Mouse (Mus musculus) layer of hippocampus, adult 11-12 months (tissue): ENCODE results near the gene Ly6g6c.
"Not testable (repeated sequence)": the region's sequence is repeated elsewhere in the genome, so short reads cannot be mapped to it uniquely, and the experiment has no call there.

Source experiments
- DNase-seq: peaks from one replicate; pipeline ENCODE4 v3.0.0; 2022; ENCODE audit warnings: low spot score

Gene Ly6g6c

DNA sequence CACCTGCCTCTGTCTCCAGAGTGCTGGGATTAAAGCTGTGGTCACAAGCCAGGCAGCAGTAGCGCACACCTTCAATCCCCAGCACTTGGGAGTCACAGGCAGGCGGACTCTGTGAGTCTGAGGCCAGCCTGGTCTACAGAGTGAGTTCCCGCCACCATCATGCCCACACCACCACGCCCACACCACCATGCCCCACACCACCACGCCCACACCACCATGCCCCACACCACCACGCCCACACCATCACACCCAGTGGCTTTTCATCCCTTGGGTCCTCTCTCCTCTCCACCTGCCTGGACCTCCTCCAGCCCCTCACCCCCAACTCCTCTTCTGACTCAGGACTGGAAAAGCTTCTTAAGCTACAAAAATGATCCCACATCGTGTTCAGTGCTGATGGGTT is 33.3 kb upstream of the Ly6g6c start:
- DNase-seq = no peak

DNA sequence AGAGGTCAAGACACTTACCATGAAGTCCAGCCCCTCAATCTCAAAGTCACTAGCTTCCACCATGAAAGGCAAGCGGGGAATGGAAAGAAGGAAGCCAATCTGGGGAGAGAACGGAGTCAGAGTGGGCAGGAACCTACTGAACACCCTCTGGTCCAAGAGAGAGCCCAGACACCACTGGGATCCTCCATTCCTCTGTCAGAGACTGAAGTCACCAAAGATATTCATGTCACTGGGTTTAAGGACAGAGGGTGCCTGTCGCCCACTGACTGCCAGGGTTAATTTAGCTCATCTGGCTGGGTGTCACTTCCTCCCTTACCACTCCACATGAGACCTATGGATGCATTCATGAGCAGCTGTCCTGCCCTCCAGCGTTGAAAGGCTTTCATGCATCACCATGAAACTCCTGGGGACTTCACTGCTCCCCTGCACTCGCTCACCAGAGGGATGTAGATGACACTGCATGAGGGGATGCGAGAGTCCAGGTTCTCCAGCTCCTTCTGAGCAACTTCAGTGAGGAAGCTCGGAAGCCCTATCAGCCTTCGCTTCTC is 32.8 kb upstream of the Ly6g6c start:
- no peak for DNase-seq

DNA sequence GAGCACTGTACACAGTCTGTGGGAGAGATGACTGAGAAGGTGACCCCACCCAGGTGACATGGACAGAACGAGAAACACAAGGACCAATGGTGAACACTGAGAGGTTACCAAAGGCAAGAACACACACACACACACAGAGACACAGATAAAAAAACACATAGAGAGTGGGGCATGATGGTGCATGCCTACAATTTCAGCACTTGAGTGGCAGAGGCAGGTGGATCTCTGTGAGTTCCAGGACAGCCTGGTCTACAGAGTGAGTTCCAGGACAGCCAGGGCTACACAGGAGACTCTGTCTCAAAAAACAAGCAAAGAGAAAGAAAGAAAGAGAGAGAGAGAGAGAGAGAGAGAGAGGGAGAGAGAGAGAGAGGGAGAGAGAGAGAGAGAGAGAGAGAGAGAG is 31.5 kb upstream of the Ly6g6c start:
- DNase-seq = not testable (repeated sequence)

GRCm38 (mm10) chr17:35034896-35035295 is 30.3 kb upstream of the Ly6g6c start:
- no peak for DNase-seq

DNA sequence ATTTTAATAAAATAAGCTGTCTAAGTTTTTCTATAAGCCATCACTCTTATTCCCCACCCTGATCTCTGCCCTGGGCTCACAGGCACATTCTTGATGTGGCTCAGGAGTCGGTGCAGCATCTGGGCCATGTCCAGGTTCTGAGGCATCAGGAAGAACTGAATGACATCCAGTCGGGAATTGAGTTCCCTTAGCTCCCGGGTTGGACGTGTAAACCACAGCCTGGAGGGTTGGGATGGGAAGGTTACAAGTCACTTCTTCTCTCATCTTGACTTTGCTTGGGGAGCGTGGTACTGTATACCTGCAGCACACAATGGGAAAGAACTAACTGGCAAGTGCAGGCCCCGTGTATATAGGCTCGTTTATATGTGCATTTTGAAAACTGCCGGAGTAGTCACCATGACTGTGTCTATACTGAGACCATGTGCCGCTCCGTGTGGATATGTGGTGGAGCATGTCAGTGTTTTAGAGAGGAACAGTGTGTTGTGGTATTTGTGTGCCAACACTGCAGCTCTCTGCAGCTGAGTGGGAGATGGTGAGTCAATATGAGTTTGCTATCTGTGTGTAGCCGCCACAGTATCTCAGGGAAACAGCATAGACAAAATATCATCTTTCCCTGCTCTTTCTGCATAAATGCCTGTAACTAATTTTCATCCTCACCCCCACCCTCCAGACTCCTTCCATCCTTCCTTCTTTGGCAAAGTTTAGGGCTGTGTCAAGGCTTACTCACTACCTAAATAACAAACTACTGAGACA is 25.9 kb upstream of the Ly6g6c start:
- DNase-seq = peak; percentile 54

GRCm38 (mm10) chr17:35043794-35044193 is 21.4 kb upstream of the Ly6g6c start:
- DNase-seq = no peak

DNA sequence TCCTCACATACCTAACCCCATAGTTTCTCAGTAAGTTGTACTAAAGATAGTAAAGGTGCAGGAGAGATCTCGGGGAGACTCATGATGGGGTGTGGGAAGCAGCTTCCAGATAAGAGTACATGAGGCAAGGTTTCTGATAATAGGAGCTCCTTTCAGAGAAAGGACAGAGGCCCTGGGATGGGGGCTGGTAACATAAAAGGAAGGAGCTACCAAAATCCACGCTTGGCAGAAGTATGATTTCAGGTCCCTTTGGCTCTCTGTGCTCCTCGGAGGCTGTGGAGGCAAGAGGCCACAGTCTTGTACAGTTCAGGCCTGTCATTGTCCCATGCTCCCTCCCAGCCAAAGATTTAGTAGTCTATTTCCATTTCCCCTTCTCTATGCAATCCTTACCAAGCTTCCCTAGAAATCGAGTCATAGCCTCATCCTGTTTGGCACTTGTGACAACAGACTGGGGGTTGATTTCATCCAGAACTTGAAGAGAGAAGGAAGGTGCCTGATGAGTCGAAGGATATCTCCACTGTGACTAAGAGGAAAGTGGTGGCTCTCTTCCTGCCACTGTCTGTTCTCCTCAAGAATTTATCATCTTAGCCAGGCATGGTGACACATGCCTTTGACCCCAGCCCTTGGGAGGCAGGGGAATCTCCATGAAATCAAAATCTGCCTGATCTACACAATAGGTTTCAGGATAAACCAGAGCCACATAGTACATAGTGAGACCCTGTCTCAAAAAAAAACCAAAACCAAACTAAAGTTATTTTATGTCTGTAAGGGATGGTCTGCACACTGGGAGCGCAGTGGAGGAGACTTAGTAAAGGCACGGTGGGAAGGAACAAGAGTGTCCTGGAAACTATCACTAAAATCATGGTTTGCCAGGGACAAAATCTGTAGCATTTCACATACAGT is 20.0 kb upstream of the Ly6g6c start:
- no peak for DNase-seq

DNA sequence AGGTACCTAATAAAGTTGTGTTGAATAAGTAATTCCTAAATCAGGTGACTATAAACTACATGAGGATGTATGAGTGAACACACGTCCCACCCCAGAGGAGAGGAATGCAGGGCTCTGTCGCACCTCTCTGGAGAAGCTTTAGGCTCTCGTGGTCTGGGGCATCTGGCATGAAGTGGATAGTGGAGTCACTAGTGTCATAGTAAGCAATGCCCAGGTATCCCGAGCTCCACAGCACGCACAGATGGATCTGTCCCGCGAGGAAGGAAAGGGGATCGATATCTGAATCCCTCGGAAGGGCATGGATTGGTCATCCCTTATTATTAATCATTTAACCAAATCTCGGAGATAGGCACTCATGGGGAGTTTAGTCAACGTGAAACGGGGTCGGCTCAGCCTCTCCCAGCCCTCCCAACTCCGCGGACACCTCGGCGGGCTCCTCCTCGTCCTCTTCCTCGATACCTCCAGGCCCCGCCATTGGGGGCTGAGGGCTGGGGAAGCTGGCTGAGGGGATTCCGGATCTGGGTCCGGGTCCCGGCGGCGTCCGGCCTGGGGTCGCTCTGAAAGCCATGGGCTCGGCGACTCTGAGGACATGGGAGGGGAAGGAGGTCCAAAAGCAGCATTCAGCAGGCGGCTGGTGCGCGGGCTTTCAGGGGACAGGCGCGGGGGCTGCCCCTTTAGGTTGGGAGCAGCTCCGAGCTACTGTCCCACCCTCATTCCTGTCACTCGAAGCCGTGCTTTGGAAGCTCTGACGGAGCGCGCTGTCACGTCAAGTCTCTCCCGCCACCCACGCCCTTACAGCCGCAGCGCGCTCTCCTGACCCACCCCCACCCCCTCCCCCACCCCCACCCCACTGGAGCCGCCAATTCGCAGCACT is 19.1 kb upstream of the Ly6g6c start:
- DNase-seq = no peak

- peak; percentile 95 for DNase-seq
Measured at GRCm38 (mm10) chr17:35046681-35047455, 18.3 kb upstream of the Ly6g6c start, which contains the start of gene Msh5. Gene Msh5 (minus strand): TSS chr17:35046745.

DNA sequence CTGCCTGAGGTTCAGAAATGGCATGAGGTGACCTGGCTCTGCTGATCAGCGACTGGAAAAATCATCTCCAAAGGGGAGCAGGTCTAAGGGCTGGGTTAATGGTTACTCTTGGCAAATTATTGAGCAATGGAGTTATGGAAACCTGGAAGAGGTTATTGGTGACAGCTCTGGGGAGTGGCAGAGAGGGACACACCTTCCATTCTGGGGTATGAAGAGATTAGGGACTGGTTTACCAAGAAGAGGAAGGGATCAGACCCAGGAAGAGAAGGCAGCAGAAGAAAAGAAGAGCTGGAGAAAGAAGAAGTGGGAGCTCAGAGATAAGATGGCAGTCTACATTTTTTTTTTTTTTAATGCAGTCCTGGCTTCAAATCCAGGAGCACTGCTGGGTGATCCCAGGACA is 17.5 kb upstream of the Ly6g6c start:
- no peak for DNase-seq

GRCm38 (mm10) chr17:35048149-35048931 is 16.8 kb upstream of the Ly6g6c start:
- no peak for DNase-seq

DNA sequence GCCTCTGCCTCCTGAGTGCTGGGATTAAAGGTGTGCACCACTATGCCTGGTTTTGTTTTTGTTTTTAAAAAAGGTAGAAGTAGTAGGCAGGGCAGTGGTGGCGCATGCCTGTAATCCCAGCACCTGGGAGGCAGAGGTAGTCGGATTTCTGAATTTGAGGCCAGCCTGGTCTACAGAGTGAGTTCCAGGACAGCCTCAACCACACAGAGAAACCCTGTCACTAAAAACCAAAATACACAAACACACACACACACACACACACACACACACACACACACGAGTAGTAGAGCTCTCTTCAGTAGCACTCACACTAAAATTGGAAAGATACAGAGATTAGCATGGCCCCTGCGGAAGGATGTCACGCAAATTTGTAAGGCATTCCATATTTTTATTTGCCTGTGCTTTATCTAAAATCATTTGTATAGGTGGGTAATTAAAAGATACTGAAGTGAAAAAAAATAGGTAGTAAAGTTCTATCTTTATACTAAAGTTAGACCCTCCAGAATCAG is 16.2 kb upstream of the Ly6g6c start:
- no peak for DNase-seq

- no peak for DNase-seq
Measured at GRCm38 (mm10) chr17:35049561-35050016, 15.6 kb upstream of the Ly6g6c start, which contains the start of gene Clic1. Gene Clic1 (plus strand): TSS chr17:35049966.

GRCm38 (mm10) chr17:35050126-35050750 is 14.9 kb upstream of the Ly6g6c start:
- DNase-seq = peak; percentile 47

- DNase-seq = peak; percentile 59
Measured at GRCm38 (mm10) chr17:35051156-35052086, 13.8 kb upstream of the Ly6g6c start.

DNA sequence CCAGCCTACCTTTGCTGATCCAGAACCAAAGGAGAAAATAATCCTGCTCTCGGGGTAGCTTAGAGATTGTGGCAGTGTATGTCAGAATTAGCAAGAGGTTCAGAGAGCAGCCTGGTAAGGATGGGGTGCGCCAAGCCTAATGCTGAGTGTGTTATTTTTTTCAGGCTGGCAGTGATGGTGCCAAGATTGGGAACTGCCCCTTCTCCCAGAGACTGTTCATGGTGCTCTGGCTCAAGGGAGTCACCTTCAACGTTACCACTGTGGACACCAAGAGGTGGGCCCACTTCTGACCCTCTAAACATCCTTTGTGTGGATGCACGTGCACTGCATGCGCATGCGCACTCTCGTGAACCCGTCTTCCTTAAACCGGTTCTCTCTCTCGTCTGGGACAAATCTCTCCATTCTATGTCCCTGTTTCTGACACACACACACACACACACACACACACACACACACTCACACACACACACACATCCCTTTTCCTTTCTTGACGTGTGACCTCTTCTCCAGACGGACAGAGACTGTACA is 12.9 kb upstream of the Ly6g6c start:
- no peak for DNase-seq

DNA sequence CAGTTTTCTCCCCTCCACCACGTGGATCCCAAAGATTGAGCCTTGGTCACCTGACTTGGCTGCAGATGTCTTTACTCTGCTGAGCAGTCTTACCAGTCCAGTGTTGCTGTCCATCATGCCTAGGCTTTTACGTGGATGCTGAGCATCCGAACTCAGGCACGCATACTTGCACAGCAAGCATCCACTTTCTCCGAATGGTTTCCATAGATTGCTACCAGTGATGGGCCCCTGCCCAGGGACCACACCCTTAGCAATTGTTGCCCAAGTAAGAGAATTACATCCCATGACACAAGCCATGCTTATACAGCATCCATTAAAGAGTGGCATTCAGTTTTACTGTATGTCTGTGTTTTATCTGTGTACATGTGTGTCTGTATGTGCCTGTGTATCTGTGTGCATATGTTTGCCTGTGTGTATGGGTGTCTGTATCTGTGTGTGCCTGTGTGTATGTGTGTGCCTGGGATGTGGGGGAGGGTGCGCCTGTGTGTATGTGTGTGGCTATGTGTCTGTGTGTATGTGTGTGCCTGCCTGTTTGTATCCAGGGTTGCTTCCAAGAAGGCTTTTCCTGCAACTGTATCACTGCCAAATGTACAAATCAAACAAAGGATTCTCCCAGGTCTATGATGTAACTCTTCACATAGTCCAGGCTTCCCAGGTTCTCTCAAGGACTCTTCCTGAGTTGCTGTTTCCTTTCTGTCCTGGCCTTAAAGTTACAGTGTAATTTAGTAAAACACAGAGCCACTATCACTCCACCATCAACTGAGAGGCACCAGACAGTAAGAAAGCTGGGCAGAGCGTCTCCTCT is 9.3 kb upstream of the Ly6g6c start:
- no peak for DNase-seq
